Mouse (Mus musculus) intestine, embryonic 16.5 days (tissue): ENCODE measurements around the gene Lelp1. TPM values are rescaled to one million over a fixed set of nuclear protein-coding genes. Genes with fewer than 3 reads are reported as not detected.

Source experiments
- ATAC-seq: fragments of 200-750 bp; cut with Nextera tagmentation; 2 replicates; pipeline ENCODE4 v1.8.0; 2017; ENCODE audit warnings: moderate TSS enrichment, moderate library complexity
- H3K27ac ChIP-seq: fragments of 300-500 bp; sonication (generic); 2 replicates; pipeline ENCODE4 v1.5.1; 2014; ENCODE audit warnings: mild to moderate bottlenecking, low read length
- H3K27me3 ChIP-seq: fragments of 300-500 bp; sonication (generic); replicated peaks from 2 replicates; pipeline ENCODE4 v1.6.1; 2014; ENCODE audit warnings: low read length, control low read depth, mixed read lengths; ENCODE audit not compliant: control insufficient read depth, insufficient read depth
- H3K36me3 ChIP-seq: fragments of 300-500 bp; sonication (generic); 2 replicates; pipeline ENCODE4 v1.6.1; 2014; ENCODE audit warnings: low read length, control low read depth; ENCODE audit not compliant: control insufficient read depth, insufficient read depth
- H3K4me1 ChIP-seq: fragments of 300-500 bp; sonication (generic); 2 replicates; pipeline ENCODE4 v1.6.1; 2014; ENCODE audit warnings: low read length, control low read depth, mixed read lengths; ENCODE audit not compliant: control insufficient read depth, insufficient read depth
- H3K4me2 ChIP-seq: fragments of 300-500 bp; sonication (generic); 2 replicates; pipeline ENCODE4 v1.6.1; 2014; ENCODE audit warnings: low read depth, low read length, control low read depth
- H3K4me3 ChIP-seq: fragments of 300-500 bp; sonication (generic); 2 replicates; pipeline ENCODE4 v1.5.1; 2014; ENCODE audit warnings: mild to moderate bottlenecking, low read length
- H3K9ac ChIP-seq: fragments of 300-500 bp; sonication (generic); 2 replicates; pipeline ENCODE4 v1.6.1; 2014; ENCODE audit warnings: low read depth, low read length
- H3K9me3 ChIP-seq: fragments of 300-500 bp; sonication (generic); 2 replicates; pipeline ENCODE4 v1.6.1; 2016; ENCODE audit warnings: low read length, control low read depth; ENCODE audit not compliant: control insufficient read depth
- WGBS: fragments of 180-500 bp; shearing (Covaris S2); extraction: QIAGEN DNeasy Blood & Tissue Kit; methylation state at CpG from one replicate; pipeline ENCODE4 v1.1.7; 2014; 5-methylcytosine and 5-hydroxymethylcytosine counted together
- polyA plus RNA-seq: library from polyadenylated mRNA; unstranded; fragments of >200 nt; fragmentation: Nextera tagmentation; extraction: Ambion mirVana; gene quantifications from 2 replicates; pipeline ENCODE4 v1.2.1, GENCODE M21; 2015

Gene Lelp1
- polyA plus RNA-seq, 1 experiment from 2014 or later = not detected

DNA sequence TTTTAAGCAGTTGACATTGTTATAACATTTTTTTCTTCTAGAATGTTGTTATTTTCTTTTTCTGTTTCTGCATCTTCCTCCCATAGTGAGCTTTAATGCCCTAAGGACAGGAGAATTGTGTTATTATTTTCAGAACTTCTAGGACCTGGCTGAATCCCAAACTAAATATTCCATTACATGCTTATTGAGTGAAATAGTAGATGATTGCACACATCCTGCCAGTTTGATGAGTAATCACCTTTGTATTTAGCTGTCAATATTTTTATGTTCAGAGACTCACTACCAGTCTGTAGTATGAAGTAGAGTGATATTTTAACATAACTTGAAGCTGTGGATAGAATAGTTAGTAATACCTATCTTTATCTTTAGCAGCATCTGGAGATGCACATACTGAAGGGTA lies 31.0 kb downstream of the Lelp1 start:
- H3K36me3 ChIP-seq = no peaks in the 10 kb centered on the region
- H3K27me3 ChIP-seq = no peaks in the 10 kb centered on the region
- no peaks in the 10 kb centered on the region for H3K4me1 ChIP-seq
- H3K4me2 ChIP-seq = no peak overlapping the region
- H3K9ac ChIP-seq = no peak overlapping the region
- no peak for ATAC-seq
- H3K27ac ChIP-seq = no peak overlapping the region
- no peak overlapping the region for H3K4me3 ChIP-seq
- no peaks in the 10 kb centered on the region for H3K9me3 ChIP-seq

DNA sequence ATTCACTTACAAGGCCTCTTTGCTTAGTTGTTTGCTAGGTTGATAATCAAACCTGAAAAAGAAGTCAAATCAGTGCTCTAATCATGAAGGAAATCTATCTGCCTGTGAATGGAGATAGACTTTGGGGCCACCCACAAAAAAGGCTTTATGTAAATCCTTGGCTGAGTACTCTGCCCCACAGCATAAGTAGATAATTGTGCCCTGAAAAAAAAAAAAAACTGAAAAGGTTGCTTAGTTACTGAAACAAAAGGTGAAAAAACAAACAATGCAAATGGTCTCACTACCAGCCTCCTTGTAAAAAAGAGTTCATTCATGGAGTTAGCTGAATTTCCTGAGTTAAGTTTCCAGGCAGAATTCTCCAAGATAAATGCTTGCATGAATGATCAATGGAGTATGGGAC lies 31.8 kb downstream of the Lelp1 start:
- Histone ChIP-seq H3K27ac (no peak overlapping the region), H3K27me3 (no peaks in the 10 kb centered on the region), H3K36me3 (no peaks in the 10 kb centered on the region), H3K4me2 (no peak overlapping the region), H3K9ac (no peak overlapping the region), H3K9me3 (no peaks in the 10 kb centered on the region), H3K4me3 (no peak overlapping the region), H3K4me1 (no peaks in the 10 kb centered on the region)
- ATAC-seq = no peak

DNA sequence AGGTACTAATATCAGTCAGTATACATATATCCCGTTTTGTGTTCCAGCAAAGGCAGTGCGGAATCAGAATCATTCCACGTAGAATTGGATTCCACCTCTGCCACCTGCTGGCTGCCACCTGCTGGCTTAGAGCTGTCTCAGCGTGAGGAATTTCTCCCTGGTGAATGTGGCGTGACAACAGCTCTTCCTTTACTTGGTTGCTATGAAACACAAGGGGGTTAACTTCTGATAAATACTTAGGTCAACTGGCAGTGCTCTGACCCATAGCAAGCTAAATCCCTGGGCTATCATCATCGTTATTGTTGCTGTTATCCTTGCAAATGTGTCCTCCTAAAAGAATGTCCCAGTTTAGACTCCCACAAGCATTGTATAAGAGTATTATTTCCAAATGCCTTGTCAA lies 36.0 kb downstream of the Lelp1 start:
- Histone ChIP-seq H3K36me3 (no peaks in the 10 kb centered on the region), H3K4me3 (no peak overlapping the region), H3K9ac (no peak overlapping the region), H3K4me1 (no peaks in the 10 kb centered on the region), H3K27ac (no peak overlapping the region), H3K9me3 (no peaks in the 10 kb centered on the region), H3K27me3 (no peaks in the 10 kb centered on the region), H3K4me2 (no peak overlapping the region)
- 11% methylated on average over 6 of the region's 6 CpGs for WGBS
- ATAC-seq = no peak

Other genes starting within 250 kb of the Lelp1 start
- gene Pglyrp3, start 128.2 kb downstream of the Lelp1 start, polyA plus RNA-seq = not detected in 2 replicates
- gene Lor, start 59.6 kb downstream of the Lelp1 start, polyA plus RNA-seq = 0.17 and 0.50 TPM in 2 replicates
- gene Prr9, start 18.8 kb downstream of the Lelp1 start, polyA plus RNA-seq = not detected in 2 replicates
- gene Sprr2a1, start 73.1 kb upstream of the Lelp1 start, polyA plus RNA-seq = 3.6 and 4.3 TPM in 2 replicates
- 161 and 190 TPM in 2 replicates for gene Sprr2a2, start 73.2 kb upstream of the Lelp1 start, polyA plus RNA-seq
- gene Sprr2a3, start 142.7 kb upstream of the Lelp1 start, polyA plus RNA-seq = 15.2 and 18.4 TPM in 2 replicates
- gene Sprr2b, start 173.9 kb upstream of the Lelp1 start, polyA plus RNA-seq = not detected in 2 replicates
- not detected in 2 replicates for gene Sprr2d, start 196.4 kb upstream of the Lelp1 start, polyA plus RNA-seq
- gene Sprr2e, start 209.4 kb upstream of the Lelp1 start, polyA plus RNA-seq = not detected in 2 replicates
- not detected in 2 replicates for gene Sprr2f, start 222.4 kb upstream of the Lelp1 start, polyA plus RNA-seq
- gene Sprr2h, start 242.9 kb upstream of the Lelp1 start, polyA plus RNA-seq = not detected in 2 replicates